Mouse (Mus musculus) olfactory bulb, adult 2 months (tissue): ENCODE results near the gene Prdm11.

Source experiments
- CTCF ChIP-seq: fragments of 200-500 bp; IDR thresholded peaks from 2 replicates; pipeline ENCODE4 v1.5.1; 2012; ENCODE audit warnings: low read depth, mild to moderate bottlenecking, low read length, moderate library complexity; ENCODE audit not compliant: insufficient read depth
- POLR2A ChIP-seq: fragments of 200-500 bp; IDR thresholded peaks from 2 replicates; pipeline ENCODE4 v1.6.1; 2012; ENCODE audit warnings: mild to moderate bottlenecking, low read depth, low read length, moderate library complexity; ENCODE audit not compliant: insufficient read depth

- TF ChIP-seq CTCF = no peak
- TF ChIP-seq POLR2A = no peak
Observed at GRCm38 (mm10) chr2:92949518-92949917, 96.4 kb downstream of the Prdm11 start.
